Mouse (Mus musculus): Measurements from ENCODE around the gene Gls. TPM values are rescaled to one million over a fixed set of nuclear protein-coding genes. Genes with fewer than 3 reads are reported as not detected.

The Gls gene
- total and polyA plus RNA-seq, 3 experiments, result 148 to 358 (median 311) TPM

DNA sequence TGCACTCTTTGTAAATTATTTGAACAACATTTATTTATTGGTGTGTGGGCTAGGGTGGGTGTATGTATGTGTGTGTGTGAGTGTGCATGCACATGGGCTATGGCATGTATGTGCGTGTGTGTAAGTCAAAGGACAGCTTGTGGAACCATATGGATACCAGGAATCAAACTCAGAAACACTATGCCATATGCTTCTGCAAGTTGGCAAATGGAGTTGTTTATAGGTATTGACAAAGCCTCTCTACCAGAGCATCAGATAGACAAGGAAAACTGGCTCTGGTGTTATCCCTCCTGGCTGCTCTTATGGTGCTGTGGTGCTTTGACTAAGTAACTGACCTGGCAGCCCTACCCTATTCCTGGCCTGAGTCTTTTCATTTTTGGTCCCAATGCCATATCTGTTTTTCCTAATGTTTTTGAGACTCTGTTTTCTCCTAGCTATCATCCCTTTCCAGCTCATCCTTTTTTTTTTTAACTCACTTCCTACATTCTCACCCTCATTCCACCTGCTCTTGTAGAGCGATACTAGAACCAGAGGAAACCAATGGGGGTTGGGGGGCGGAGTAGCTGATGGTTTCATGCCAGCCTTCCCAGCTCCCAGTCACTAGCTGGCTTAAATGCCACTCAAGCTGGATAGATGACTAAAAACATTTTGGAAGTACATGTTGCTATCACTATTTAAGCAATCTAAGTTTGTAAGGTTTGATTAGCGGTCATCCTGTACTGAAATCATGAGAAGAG lies 27.5 kb upstream of the Gls start:
- no peaks in the 10 kb centered on the region for H3K36me3 ChIP-seq (replicated peaks)
- no peak for ATAC-seq (ENCODE audit: extremely low read depth, insufficient number of reproducible peaks, low FRiP score, poor library complexity, severe bottlenecking)
- TF ChIP-seq TAL1 (conservative IDR thresholded peaks at IDR 0.05; ENCODE audit: low read depth, low read length), result no peak
- no peak for TF ChIP-seq GATA2 (IDR thresholded peaks at IDR 0.05; ENCODE audit: borderline replicate concordance, low read depth, low read length)
- TF ChIP-seq GATA1 (IDR thresholded peaks at IDR 0.05; ENCODE audit: borderline replicate concordance, low read length), result no peak
- TF ChIP-seq POLR2AphosphoS5 (IDR thresholded peaks at IDR 0.05; ENCODE audit: insufficient replicate concordance, low read depth, low read length), result no peak
- no peak for TF ChIP-seq CTCF (IDR thresholded peaks at IDR 0.05; ENCODE audit: low read depth, low read length)
- no peak for DNase-seq (ENCODE audit: low spot score)
- no peak overlapping the region for H3K4me3 ChIP-seq (ENCODE audit: low read depth, low read length)
- H3K4me1 ChIP-seq (ENCODE audit: insufficient read depth, low read depth, low read length), result no peaks in the 10 kb centered on the region
- H3K27me3 ChIP-seq (ENCODE audit: insufficient read depth, low read length), result peaks cover 35% of the 10 kb centered on the region
- no peaks in the 10 kb centered on the region for H3K9me3 ChIP-seq (replicated peaks)

- Histone ChIP-seq H3K9me3 (replicated peaks) (no peaks in the 10 kb centered on the region), H3K36me3 (replicated peaks) (no peaks in the 10 kb centered on the region), H3K27me3 (ENCODE audit: insufficient read depth, low read length) (peaks cover 41% of the 10 kb centered on the region), H3K4me3 (ENCODE audit: low read depth, low read length) (no peak overlapping the region), H3K4me1 (ENCODE audit: insufficient read depth, low read depth, low read length) (no peaks in the 10 kb centered on the region)
- no peak for TF ChIP-seq CTCF (IDR thresholded peaks at IDR 0.05; ENCODE audit: low read depth, low read length)
- no peak for TF ChIP-seq GATA1 (IDR thresholded peaks at IDR 0.05; ENCODE audit: borderline replicate concordance, low read length)
- TF ChIP-seq POLR2AphosphoS5 (IDR thresholded peaks at IDR 0.05; ENCODE audit: insufficient replicate concordance, low read depth, low read length), result no peak
- no peak for TF ChIP-seq GATA2 (IDR thresholded peaks at IDR 0.05; ENCODE audit: borderline replicate concordance, low read depth, low read length)
- no peak for TF ChIP-seq TAL1 (conservative IDR thresholded peaks at IDR 0.05; ENCODE audit: low read depth, low read length)
- no peak for DNase-seq (ENCODE audit: low spot score)
- ATAC-seq (ENCODE audit: extremely low read depth, insufficient number of reproducible peaks, low FRiP score, poor library complexity, severe bottlenecking), result no peak
Observed at GRCm38 (mm10) chr1:52258006-52258749, 25.1 kb upstream of the Gls start.

DNA sequence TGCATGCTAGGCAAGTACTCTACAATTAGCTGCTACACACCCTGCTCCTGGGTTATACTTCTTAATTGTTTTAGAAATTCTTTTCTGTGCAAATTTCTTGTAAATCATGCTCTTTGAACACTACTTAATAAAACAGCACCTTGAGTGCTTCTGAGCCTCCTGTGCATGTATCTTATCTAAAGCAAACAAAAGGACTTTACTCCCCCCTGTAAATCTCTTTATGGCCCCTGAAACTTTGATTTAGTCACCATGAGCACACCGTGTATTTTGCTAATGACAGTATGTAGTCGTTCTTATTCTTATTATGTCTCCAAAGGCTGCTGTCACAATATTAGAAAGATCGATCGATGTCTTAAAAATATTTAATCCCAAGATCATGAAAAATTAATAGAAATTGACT lies 23.9 kb upstream of the Gls start:
- ATAC-seq (ENCODE audit: extremely low read depth, insufficient number of reproducible peaks, low FRiP score, poor library complexity, severe bottlenecking) (no peak), DNase-seq (ENCODE audit: low spot score) (no peak)
- Histone ChIP-seq H3K4me3 (ENCODE audit: low read depth, low read length) (no peak overlapping the region), H3K4me1 (ENCODE audit: insufficient read depth, low read depth, low read length) (no peaks in the 10 kb centered on the region), H3K27me3 (ENCODE audit: insufficient read depth, low read length) (peaks cover 43% of the 10 kb centered on the region), H3K36me3 (replicated peaks) (no peaks in the 10 kb centered on the region), H3K9me3 (replicated peaks) (no peaks in the 10 kb centered on the region)
- no peak for TF ChIP-seq GATA2 (IDR thresholded peaks at IDR 0.05; ENCODE audit: borderline replicate concordance, low read depth, low read length)
- TF ChIP-seq TAL1 (conservative IDR thresholded peaks at IDR 0.05; ENCODE audit: low read depth, low read length), result no peak
- TF ChIP-seq POLR2AphosphoS5 (IDR thresholded peaks at IDR 0.05; ENCODE audit: insufficient replicate concordance, low read depth, low read length), result no peak
- no peak for TF ChIP-seq CTCF (IDR thresholded peaks at IDR 0.05; ENCODE audit: low read depth, low read length)
- no peak for TF ChIP-seq GATA1 (IDR thresholded peaks at IDR 0.05; ENCODE audit: borderline replicate concordance, low read length)

DNA sequence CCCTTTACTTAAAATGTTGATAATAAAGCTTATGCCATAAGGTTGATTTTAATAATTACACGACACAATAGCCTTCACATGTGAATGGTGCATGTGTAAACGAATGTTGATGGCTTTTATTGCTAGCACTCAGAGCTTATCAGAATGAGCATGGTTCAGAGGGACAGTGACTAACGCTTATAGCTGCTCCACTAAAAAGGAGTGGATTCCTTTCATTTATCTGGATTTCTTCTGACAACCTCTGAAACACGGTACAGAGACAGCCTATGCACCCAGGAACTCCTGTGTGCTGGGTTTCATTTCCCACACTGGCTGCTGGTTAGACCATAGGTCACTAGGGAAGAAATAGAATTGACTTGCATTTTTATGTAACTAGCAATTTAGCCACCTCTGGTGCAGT lies 23.2 kb upstream of the Gls start:
- ATAC-seq (ENCODE audit: extremely low read depth, insufficient number of reproducible peaks, low FRiP score, poor library complexity, severe bottlenecking) (no peak), DNase-seq (ENCODE audit: low spot score) (no peak)
- no peaks in the 10 kb centered on the region for H3K36me3 ChIP-seq (replicated peaks)
- H3K9me3 ChIP-seq (replicated peaks), result no peaks in the 10 kb centered on the region
- no peak overlapping the region for H3K4me3 ChIP-seq (ENCODE audit: low read depth, low read length)
- H3K4me1 ChIP-seq (ENCODE audit: insufficient read depth, low read depth, low read length), result no peaks in the 10 kb centered on the region
- TF ChIP-seq GATA2 (IDR thresholded peaks at IDR 0.05; ENCODE audit: borderline replicate concordance, low read depth, low read length), result no peak
- peaks cover 44% of the 10 kb centered on the region for H3K27me3 ChIP-seq (ENCODE audit: insufficient read depth, low read length)

- TF ChIP-seq POLR2AphosphoS5 (IDR thresholded peaks at IDR 0.05; ENCODE audit: insufficient replicate concordance, low read depth, low read length), result no peak
- no peak for TF ChIP-seq TAL1 (conservative IDR thresholded peaks at IDR 0.05; ENCODE audit: low read depth, low read length)
- no peak for TF ChIP-seq GATA2 (IDR thresholded peaks at IDR 0.05; ENCODE audit: borderline replicate concordance, low read depth, low read length)
- TF ChIP-seq GATA1 (IDR thresholded peaks at IDR 0.05; ENCODE audit: borderline replicate concordance, low read length), result no peak
- TF ChIP-seq CTCF (IDR thresholded peaks at IDR 0.05; ENCODE audit: low read depth, low read length), result no peak
- H3K9me3 ChIP-seq (replicated peaks), result no peaks in the 10 kb centered on the region
- H3K4me3 ChIP-seq (ENCODE audit: low read depth, low read length), result no peak overlapping the region
- no peaks in the 10 kb centered on the region for H3K36me3 ChIP-seq (replicated peaks)
- ATAC-seq (ENCODE audit: extremely low read depth, insufficient number of reproducible peaks, low FRiP score, poor library complexity, severe bottlenecking), result no peak
- no peak for DNase-seq (ENCODE audit: low spot score)
- H3K4me1 ChIP-seq (ENCODE audit: insufficient read depth, low read depth, low read length), result no peaks in the 10 kb centered on the region
- peaks cover 48% of the 10 kb centered on the region for H3K27me3 ChIP-seq (ENCODE audit: insufficient read depth, low read length)
Observed at GRCm38 (mm10) chr1:52254411-52254810, 21.4 kb upstream of the Gls start.

GRCm38 (mm10) chr1:52253386-52253785 lies 20.4 kb upstream of the Gls start:
- no peak for DNase-seq (ENCODE audit: low spot score)
- Histone ChIP-seq H3K4me3 (ENCODE audit: low read depth, low read length) (no peak overlapping the region), H3K36me3 (replicated peaks) (no peaks in the 10 kb centered on the region), H3K4me1 (ENCODE audit: insufficient read depth, low read depth, low read length) (no peaks in the 10 kb centered on the region), H3K27me3 (ENCODE audit: insufficient read depth, low read length) (peaks cover 41% of the 10 kb centered on the region; the same call in 1 of the 2 replicates), H3K9me3 (replicated peaks) (no peaks in the 10 kb centered on the region)
- no peak for TF ChIP-seq GATA1 (IDR thresholded peaks at IDR 0.05; ENCODE audit: borderline replicate concordance, low read length)
- no peak for TF ChIP-seq POLR2AphosphoS5 (IDR thresholded peaks at IDR 0.05; ENCODE audit: insufficient replicate concordance, low read depth, low read length)
- no peak for TF ChIP-seq TAL1 (conservative IDR thresholded peaks at IDR 0.05; ENCODE audit: low read depth, low read length)
- no peak for TF ChIP-seq GATA2 (IDR thresholded peaks at IDR 0.05; ENCODE audit: borderline replicate concordance, low read depth, low read length)
- TF ChIP-seq CTCF (IDR thresholded peaks at IDR 0.05; ENCODE audit: low read depth, low read length), result no peak
- ATAC-seq (ENCODE audit: extremely low read depth, insufficient number of reproducible peaks, low FRiP score, poor library complexity, severe bottlenecking), result no peak

All from G1E (cell line).